Mouse (Mus musculus) mature B cell (primary cell): ENCODE measurements around the gene Arl5c.
"Not testable (repeated sequence)": the region's sequence is repeated elsewhere in the genome, so short reads cannot be mapped to it uniquely, and the experiment has no call there.

Experiments used
- in situ Hi-C: fragments of 300-500 bp; cut with MboI; formaldehyde crosslinking; loops from 2 replicates; pipeline ENCODE4 v1.14.3; 2019

Gene Arl5c

DNA sequence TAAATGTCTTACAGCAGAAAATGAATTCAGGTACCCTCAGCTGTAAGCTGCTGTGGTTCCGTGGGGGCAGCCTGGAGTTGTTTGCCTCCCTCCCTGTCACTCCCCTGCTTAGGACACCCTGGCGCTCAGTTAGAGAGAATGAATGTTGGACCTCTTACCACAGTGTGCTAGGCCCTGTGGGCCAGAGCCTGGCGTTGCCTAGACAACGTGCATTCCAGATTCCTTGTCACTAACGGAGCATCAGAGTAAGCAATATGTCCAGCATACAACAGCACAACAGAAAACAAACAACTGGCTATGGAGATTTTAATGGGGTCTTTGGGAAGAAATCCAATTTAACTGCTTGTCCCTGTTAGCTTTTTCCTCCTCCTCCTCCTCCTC, 36.7 kb downstream of the Arl5c start:
- in situ Hi-C loops = no loop called here

DNA sequence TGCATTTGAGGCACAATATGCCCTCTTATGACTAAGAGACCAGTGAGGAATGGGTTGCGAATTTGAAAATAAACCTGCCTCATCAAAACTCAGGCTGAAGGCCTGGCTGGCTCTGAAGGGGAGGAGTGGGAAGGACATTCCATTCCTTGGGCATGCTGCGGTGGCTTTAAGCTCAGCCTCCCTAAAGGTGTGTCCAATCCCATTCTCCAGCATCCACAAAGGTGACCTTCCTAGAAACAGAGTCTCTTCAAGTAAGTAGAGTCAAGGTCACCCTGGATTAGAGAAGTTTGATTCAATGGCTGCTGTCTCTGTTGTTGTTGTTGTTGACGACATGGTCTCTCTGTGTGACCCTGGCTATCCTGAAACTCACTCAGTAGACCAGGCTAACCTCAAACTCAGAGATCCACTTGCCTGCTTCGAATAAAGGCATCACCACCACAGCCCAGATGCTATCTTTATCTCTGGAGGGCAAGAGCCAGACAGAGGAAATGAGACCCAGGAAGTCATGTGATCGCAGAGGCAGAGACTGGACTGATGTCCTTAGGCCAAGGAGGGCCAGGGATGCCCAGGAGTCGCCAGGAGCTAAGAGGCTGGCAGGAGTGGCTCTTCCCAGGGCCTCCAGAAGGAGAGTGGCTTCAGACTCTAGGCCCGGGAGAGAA, 37.2 kb downstream of the Arl5c start:
- in situ Hi-C loops = no loop called here

DNA sequence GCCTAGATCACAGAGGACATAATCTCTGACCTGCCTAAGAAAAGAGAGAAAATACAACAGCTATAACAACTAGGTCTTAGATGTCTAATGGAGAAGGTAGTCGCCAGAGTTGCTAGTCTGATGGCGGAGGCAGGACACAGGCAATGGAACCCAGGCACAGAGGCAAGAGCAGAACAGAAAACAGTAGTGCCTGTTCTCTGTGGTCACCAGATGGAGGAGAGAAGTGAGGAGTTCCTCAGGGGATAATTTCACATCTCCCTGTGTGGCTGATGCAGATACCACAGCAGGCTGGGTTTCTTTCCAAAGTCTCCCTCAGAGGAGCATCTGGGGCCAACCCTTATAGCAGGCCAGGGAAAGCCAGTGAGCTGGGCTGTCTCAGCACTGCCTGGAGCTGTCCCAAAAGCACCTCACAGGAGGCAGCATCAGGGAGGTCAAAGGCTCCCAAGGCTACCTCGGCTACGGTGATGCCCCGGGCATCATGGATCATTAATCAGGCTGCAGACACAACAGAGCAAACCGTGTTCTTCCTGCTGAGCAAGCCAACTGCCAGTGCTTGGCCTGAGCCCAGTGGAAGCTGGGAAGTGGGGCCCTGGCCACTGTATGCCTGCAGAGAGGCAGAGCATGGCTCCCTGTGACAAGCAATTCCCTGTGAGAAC, 38.9 kb downstream of the Arl5c start:
- in situ Hi-C loops = no loop called here

DNA sequence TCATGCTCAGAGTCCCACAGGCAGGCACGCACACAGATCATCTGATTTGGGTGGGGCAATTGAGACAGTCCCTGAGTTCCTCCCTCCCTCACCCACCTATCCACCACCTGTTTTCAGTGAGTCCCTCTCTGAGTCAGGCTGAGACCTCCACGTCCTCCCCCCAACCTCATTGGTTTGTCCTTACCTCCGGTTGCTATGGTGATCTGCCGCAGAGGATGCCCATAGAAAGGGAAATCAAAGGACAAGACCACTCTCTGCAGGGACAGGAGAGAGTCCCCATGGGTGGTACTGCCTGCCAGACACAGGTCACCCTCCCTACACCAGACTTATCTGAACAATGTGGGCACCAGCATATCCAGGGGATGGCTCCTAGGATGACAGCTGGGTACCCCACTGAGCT, 40.1 kb downstream of the Arl5c start:
- in situ Hi-C loops = no loop called here

DNA sequence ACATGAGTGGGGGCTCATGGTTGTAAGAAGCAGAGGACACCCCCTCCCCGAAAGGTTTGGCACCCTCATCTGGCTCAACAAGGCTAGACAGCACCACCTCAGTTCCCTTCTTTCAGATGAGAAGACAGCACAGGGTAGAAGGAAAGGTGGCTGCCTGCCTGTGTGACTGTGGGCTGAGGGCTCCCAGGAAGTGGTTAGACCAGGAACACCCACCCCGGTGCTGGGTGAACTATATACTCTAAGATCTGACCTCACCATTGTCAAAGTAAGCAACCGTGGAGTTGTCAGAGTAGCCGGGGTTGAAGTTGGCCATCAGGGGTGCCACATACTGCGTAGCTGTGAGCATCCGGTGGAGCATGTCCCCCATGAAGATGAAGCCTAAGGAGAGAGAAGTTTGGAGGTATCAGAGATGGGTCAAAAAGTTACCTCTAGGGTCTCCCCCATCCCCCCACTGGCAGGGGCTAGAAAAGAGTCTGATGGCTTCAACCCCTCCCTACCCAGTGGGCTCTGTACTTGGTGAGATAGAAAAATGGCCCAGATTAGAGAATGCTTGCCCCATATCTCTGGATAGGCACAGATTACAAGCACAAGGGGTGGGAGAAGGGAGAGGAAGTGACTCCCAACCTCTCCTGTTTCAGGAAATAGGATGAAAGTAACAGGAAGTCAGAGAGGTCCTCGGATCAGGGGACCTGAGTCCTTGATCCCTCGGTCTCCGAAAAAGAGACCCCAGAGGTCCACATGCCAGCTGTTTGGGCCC, 40.7 kb downstream of the Arl5c start:
- in situ Hi-C loops = no loop called here

GRCm38 (mm10) chr11:97954469-97955141, 41.4 kb downstream of the Arl5c start:
- in situ Hi-C loops = no loop called here

- in situ Hi-C loops = no loop called here
Measured at GRCm38 (mm10) chr11:97953939-97954275, 42.1 kb downstream of the Arl5c start.

DNA sequence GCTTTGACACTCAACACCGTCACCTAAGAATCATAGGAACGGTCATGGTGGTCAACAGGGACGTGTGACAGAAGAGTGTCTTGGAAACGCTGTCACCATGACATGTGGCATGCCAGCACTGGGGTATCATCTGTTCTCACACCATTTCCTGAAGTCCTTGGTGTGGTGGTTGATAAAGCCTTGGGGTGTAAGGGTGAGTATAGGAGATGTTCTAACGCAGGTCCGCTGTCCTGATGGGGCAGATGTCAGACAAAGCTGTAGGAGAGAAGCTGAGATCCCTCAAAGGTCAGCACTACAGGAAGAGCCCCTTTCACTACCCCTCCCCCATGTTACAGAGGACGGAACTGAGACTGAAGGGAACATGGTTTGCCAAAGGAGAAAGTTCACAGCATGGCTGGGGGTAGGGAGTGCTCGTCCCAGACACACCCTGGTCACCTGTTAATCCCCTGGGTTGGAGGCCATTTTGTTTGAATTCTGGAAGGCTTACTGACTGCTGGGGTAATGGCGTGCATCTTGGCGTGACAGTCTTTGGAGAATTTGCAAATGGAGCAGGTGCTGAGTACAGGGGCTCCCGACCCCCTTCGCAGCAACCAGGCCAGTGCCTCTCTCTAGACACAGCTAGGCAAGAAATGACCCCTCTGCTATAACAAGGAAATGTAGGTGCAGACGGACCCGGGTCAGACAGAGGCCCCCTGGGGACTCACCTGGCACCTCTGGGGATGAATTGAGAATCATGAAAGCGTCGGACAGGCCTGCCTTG, 42.6 kb downstream of the Arl5c start:
- in situ Hi-C loops = no loop called here

- in situ Hi-C loops = no loop called here
Measured at GRCm38 (mm10) chr11:97952367-97953006, 43.5 kb downstream of the Arl5c start.

- in situ Hi-C loops = no loop called here
Measured at GRCm38 (mm10) chr11:97949703-97950475, 46.1 kb downstream of the Arl5c start.

DNA sequence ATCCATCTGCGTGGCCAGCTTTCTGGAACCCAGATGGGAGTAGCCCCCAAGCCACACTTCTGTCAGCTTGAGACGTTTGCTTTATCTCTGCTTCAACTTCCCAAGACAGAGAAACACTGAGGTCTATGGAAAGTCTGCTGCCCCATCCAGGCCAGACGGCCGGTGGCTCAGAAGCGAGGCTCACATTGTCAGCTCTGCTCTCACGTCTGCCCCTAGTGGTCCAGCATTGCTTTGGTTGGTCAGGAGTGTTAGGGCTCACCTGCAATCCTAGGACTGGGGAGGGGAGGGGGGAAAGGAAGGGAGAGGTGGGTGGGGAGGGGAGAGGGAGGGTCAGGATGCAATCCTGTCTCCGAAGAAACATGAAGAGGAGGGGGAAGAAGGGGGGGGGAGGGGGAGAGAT, 48.6 kb downstream of the Arl5c start:
- in situ Hi-C loops = no loop called here

- in situ Hi-C loops = not testable (repeated sequence)
Measured at GRCm38 (mm10) chr11:97945738-97946289, 50.2 kb downstream of the Arl5c start.

DNA sequence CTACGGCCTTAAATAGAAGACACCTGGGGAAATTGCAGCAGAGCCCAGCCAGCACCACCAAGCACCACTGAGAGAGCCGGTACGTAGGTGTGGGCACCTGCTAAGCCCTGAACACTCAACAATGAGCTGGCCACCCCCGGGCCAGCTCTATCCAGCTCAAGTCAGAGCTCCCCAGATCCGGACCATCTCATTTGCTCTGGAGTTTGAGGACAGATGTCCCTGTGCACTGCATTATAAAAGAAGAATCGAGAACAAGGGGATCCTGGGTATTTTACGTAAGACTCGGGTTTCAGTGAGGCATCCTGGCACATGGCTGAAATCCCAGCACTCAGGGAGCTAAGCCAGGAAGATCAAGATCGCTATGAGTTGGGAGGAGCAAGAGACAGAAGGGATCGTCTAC, 51.0 kb downstream of the Arl5c start:
- in situ Hi-C loops = no loop called here

- in situ Hi-C loops = no loop called here
Measured at GRCm38 (mm10) chr11:97943256-97943655, 52.7 kb downstream of the Arl5c start.

DNA sequence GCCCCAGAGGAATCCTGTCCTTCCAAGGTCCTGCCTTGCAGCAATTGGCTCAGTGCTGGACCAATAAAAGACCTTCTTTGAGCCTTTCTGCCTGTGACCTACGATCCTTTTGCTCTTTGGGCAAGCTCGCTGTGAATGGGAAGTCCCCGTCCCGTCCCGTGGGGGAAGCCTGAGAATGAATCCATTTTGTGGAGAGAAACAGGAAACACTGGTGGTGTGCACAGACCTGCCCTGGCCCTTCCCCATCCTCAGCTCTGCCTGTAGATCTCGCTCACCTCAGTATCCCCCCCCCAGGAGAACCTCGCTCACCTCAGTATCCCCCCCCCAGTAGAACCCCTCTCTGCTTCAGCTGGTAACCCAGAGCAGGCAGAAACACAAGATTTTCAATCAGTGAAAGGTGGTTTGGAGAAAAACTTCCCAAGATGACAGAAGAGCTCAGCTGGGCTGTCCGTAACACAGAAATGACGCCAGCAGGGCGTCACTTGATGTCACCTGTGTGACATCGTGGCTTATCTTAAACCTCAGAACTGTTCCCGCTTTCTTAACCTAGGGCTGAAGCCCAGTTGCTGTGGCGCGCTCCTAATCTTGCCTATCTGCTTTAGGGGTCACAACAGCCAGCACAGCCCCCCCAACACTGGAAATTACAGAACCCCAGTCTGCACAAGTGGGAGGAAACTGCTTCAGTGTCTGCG, 53.4 kb downstream of the Arl5c start:
- in situ Hi-C loops = no loop called here
